Mouse (Mus musculus) granulocyte monocyte progenitor cell, adult 5-6 weeks (primary cell): Measurements from ENCODE around the gene Brk1. TPM values are rescaled to one million over a fixed set of nuclear protein-coding genes. Genes with fewer than 3 reads are reported as not detected.
A peak's percentile ranks its signal among the peaks of the same experiment; 100 is the strongest.

Experiments
- ATAC-seq: replicated peaks from 2 replicates; pipeline ENCODE4 v1.8.0; 2016; ENCODE audit warnings: mild to moderate bottlenecking, moderate TSS enrichment, inconsistent platforms; ENCODE audit not compliant: poor library complexity, severe bottlenecking
- total RNA-seq, 2 experiments: library from RNA; stranded (forward) in 1 of 2; stranded (reverse) in 1 of 2; fragments of 200-712, 200-1000 nt in 1 of 2; fragments of >200 nt in 1 of 2; fragmentation: Nextera tagmentation in 1 of 2; gene quantifications; 2 replicates each; pipeline ENCODE4 v1.2.3; 2014 to 2017

Gene Brk1
- total RNA-seq (2014; fragmentation: Nextera tagmentation): 223 and 247 TPM in 2 replicates
- total RNA-seq (2017): 96.6 and 108 TPM in 2 replicates

- ATAC-seq: peak; percentile 91
Measured at GRCm38 (mm10) chr6:113604432-113605223, at the start of gene Brk1. Gene Brk1, plus strand, starts transcription at chr6:113604772.

- ATAC-seq: no peak
Measured at GRCm38 (mm10) chr6:113559736-113560135, 44.8 kb upstream of the Brk1 start.

GRCm38 (mm10) chr6:113564557-113564956 lies 40.0 kb upstream of the Brk1 start:
- no peak for ATAC-seq

- no peak for ATAC-seq
Measured at GRCm38 (mm10) chr6:113576044-113576443, 28.5 kb upstream of the Brk1 start.

- ATAC-seq: no peak
Measured at GRCm38 (mm10) chr6:113579306-113579705, 25.3 kb upstream of the Brk1 start.

GRCm38 (mm10) chr6:113583023-113583422 lies 21.5 kb upstream of the Brk1 start:
- no peak for ATAC-seq

GRCm38 (mm10) chr6:113585065-113585464 lies 19.5 kb upstream of the Brk1 start:
- no peak for ATAC-seq

- ATAC-seq: no peak
Measured at GRCm38 (mm10) chr6:113586466-113587183, 17.9 kb upstream of the Brk1 start.

- ATAC-seq: no peak
Measured at GRCm38 (mm10) chr6:113592637-113593036, 11.9 kb upstream of the Brk1 start.

GRCm38 (mm10) chr6:113597945-113598344 lies 6.6 kb upstream of the Brk1 start:
- no peak for ATAC-seq

GRCm38 (mm10) chr6:113599833-113600232 lies 4.7 kb upstream of the Brk1 start:
- no peak for ATAC-seq

- no peak for ATAC-seq
Measured at GRCm38 (mm10) chr6:113600543-113601139, 3.9 kb upstream of the Brk1 start, which contains the start of gene Fancd2os. Gene Fancd2os, minus strand, starts transcription at chr6:113600715.

GRCm38 (mm10) chr6:113602821-113603220 lies 1.8 kb upstream of the Brk1 start:
- ATAC-seq: no peak

GRCm38 (mm10) chr6:113603993-113604392 lies 579 bp upstream of the Brk1 start:
- no peak for ATAC-seq

- ATAC-seq: no peak
Measured at GRCm38 (mm10) chr6:113605224-113605545, 613 bp downstream of the Brk1 start.

- ATAC-seq: no peak
Measured at GRCm38 (mm10) chr6:113608871-113609270, 4.3 kb downstream of the Brk1 start.

GRCm38 (mm10) chr6:113609293-113609692 lies 4.7 kb downstream of the Brk1 start:
- ATAC-seq: no peak

- ATAC-seq: no peak
Measured at GRCm38 (mm10) chr6:113612258-113612969, 7.8 kb downstream of the Brk1 start.

GRCm38 (mm10) chr6:113614152-113614551 lies 9.6 kb downstream of the Brk1 start:
- no peak for ATAC-seq

GRCm38 (mm10) chr6:113614997-113615396 lies 10.4 kb downstream of the Brk1 start:
- ATAC-seq: no peak

GRCm38 (mm10) chr6:113615489-113615888 lies 10.9 kb downstream of the Brk1 start:
- no peak for ATAC-seq
